Mouse (Mus musculus) ES-E14 (cell line): ENCODE data around the gene Ank3. TPM values are rescaled to one million over a fixed set of nuclear protein-coding genes. Genes with fewer than 3 reads are reported as not detected.
A peak's percentile ranks its signal among the peaks of the same experiment; 100 is the strongest.

Source experiments
- DNase-seq: peaks from one replicate; pipeline ENCODE4 v3.0.0-alpha.2; 2013; ENCODE audit warnings: low read depth, low spot score
- H3K27ac ChIP-seq: 2 replicates; pipeline ENCODE4 v1.5.1; 2012; ENCODE audit warnings: low read depth, mild to moderate bottlenecking, low read length, moderate library complexity, mixed read lengths; ENCODE audit not compliant: poor library complexity, insufficient read depth, severe bottlenecking
- H3K36me3 ChIP-seq: 2 replicates; pipeline ENCODE4 v1.6.1; 2012; ENCODE audit warnings: mild to moderate bottlenecking, low read length, moderate library complexity, mixed read lengths; ENCODE audit not compliant: control insufficient read depth, poor library complexity, insufficient read depth, severe bottlenecking
- H3K4me1 ChIP-seq, 2 experiments: fragments of 150-350 bp in 1 of 2; sonication (generic) in 1 of 2; 2 replicates each; pipeline ENCODE4 v1.6.1; 2012; ENCODE audit warnings: low read length in 2 of 2, mild to moderate bottlenecking in 1 of 2, mixed read lengths in 1 of 2; ENCODE audit not compliant: control insufficient read depth in 2 of 2, insufficient read depth in 2 of 2, poor library complexity in 1 of 2
- H3K4me3 ChIP-seq, 2 experiments: fragments of 150-350 bp in 1 of 2; sonication (generic) in 1 of 2; 2 replicates each; pipeline ENCODE4 v1.5.1; 2012; ENCODE audit warnings: low read length in 2 of 2, low read depth in 1 of 2, mild to moderate bottlenecking in 1 of 2, mixed read lengths in 1 of 2; ENCODE audit not compliant: insufficient read depth in 1 of 2, poor library complexity in 1 of 2, severe bottlenecking in 1 of 2
- H3K9ac ChIP-seq: 2 replicates; pipeline ENCODE4 v1.6.1; 2012; ENCODE audit warnings: low read depth, mild to moderate bottlenecking, low read length, mixed read lengths; ENCODE audit not compliant: poor library complexity, insufficient read depth, severe bottlenecking
- H3K9me3 ChIP-seq: fragments of 150-350 bp; sonication (generic); 2 replicates; pipeline ENCODE4 v1.6.1; 2012; ENCODE audit warnings: low read depth, mild to moderate bottlenecking, low read length; ENCODE audit not compliant: control insufficient read depth, insufficient read depth
- CHD2 ChIP-seq: IDR thresholded peaks from 2 replicates; pipeline ENCODE4 v1.6.1; 2014; ENCODE audit warnings: mild to moderate bottlenecking, low read depth, low read length, inconsistent platforms
- HCFC1 ChIP-seq: IDR thresholded peaks from 2 replicates; pipeline ENCODE4 v1.6.1; 2012; ENCODE audit warnings: low read length, inconsistent platforms, borderline replicate concordance; ENCODE audit not compliant: insufficient read depth
- MAFK ChIP-seq: IDR thresholded peaks from 2 replicates; pipeline ENCODE4 v1.6.1; 2014; ENCODE audit warnings: mild to moderate bottlenecking, low read depth, low read length, inconsistent platforms; ENCODE audit not compliant: insufficient read depth
- ZC3H11A ChIP-seq: IDR thresholded peaks from 2 replicates; pipeline ENCODE4 v1.6.1; 2012; ENCODE audit warnings: low read depth, mild to moderate bottlenecking, inconsistent platforms, low read length, borderline replicate concordance
- ZNF384 ChIP-seq: IDR thresholded peaks from 2 replicates; pipeline ENCODE4 v1.6.1; 2012; ENCODE audit warnings: low read depth, low read length, inconsistent platforms
- in situ Hi-C, 2 experiments: fragments of 600-800 bp; cut with MboI; formaldehyde crosslinking; loops; one replicate each; pipeline ENCODE4 v1.15.1; 2025; ENCODE audit warnings: low sequenced_read_pairs in 2 of 2, inconsistent platforms in 1 of 2; ENCODE audit not compliant: unreplicated experiment in 2 of 2
- total RNA-seq: library from RNA; depleted of rRNA; stranded (reverse); fragments of 300-350 nt; gene quantifications from 2 replicates; pipeline ENCODE4 v1.2.3, GENCODE M21; 2012

The Ank3 gene
- total RNA-seq, 1 experiment: 6.5 TPM

GRCm38 (mm10) chr10:70006380-70006779 lies 607.8 kb downstream of the Ank3 start:
- in situ Hi-C loops: no loop called here
- H3K4me3 ChIP-seq: no peak overlapping the region
- DNase-seq: no peak
- peaks cover 0 to 3% of the 10 kb centered on the region in 2 experiments; a peak in 2 of 4 replicates for H3K4me1 ChIP-seq
- H3K9ac ChIP-seq: no peak overlapping the region
- TF ChIP-seq ZC3H11A (no peak), MAFK (no peak), CHD2 (no peak), HCFC1 (no peak), ZNF384 (no peak)
- peaks cover 5% of the 10 kb centered on the region; the same call in 1 of the 2 replicates for H3K36me3 ChIP-seq
- no peaks in the 10 kb centered on the region for H3K9me3 ChIP-seq
- no peak overlapping the region for H3K27ac ChIP-seq

- DNase-seq: no peak
- H3K9ac ChIP-seq: no peak overlapping the region
- H3K4me3 ChIP-seq: no peak overlapping the region
- H3K27ac ChIP-seq: no peak overlapping the region
- H3K4me1 ChIP-seq: no peaks in the 10 kb centered on the region; a peak in 1 of 4 replicates
- in situ Hi-C loops: no loop called here
- no peaks in the 10 kb centered on the region; the same call in 1 of the 2 replicates for H3K36me3 ChIP-seq
- no peaks in the 10 kb centered on the region for H3K9me3 ChIP-seq
- TF ChIP-seq ZNF384 (no peak), CHD2 (no peak), ZC3H11A (no peak), MAFK (no peak)
Observed at GRCm38 (mm10) chr10:70011738-70012137, 613.2 kb downstream of the Ank3 start.

GRCm38 (mm10) chr10:70013931-70014330 lies 615.4 kb downstream of the Ank3 start:
- TF ChIP-seq MAFK (no peak), ZC3H11A (0 out of 2 replicates have a peak, but pooled peaks have one; percentile 19)
- no peaks in the 10 kb centered on the region; the same call in 1 of the 2 replicates for H3K36me3 ChIP-seq
- no peak overlapping the region for H3K9ac ChIP-seq
- H3K4me1 ChIP-seq: no peaks in the 10 kb centered on the region
- in situ Hi-C loops: no loop called here
- no peak overlapping the region for H3K27ac ChIP-seq
- peak; percentile 40 for DNase-seq
- no peak overlapping the region for H3K4me3 ChIP-seq
- no peaks in the 10 kb centered on the region for H3K9me3 ChIP-seq

- Histone ChIP-seq H3K4me1 (no peaks in the 10 kb centered on the region), H3K4me3 (no peak overlapping the region), H3K9ac (no peak overlapping the region), H3K27ac (no peak overlapping the region), H3K9me3 (no peaks in the 10 kb centered on the region), H3K36me3 (no peaks in the 10 kb centered on the region; the same call in 1 of the 2 replicates)
- TF ChIP-seq ZC3H11A (no peak), MAFK (no peak), CHD2 (no peak), HCFC1 (no peak), ZNF384 (no peak)
- in situ Hi-C loops: no loop called here
- no peak for DNase-seq
Observed at GRCm38 (mm10) chr10:70015201-70015600, 616.6 kb downstream of the Ank3 start.

- H3K9me3 ChIP-seq: no peaks in the 10 kb centered on the region
- no peaks in the 10 kb centered on the region; the same call in 1 of the 2 replicates for H3K36me3 ChIP-seq
- TF ChIP-seq ZNF384 (no peak), ZC3H11A (no peak), HCFC1 (no peak), MAFK (no peak), CHD2 (no peak)
- H3K9ac ChIP-seq: no peak overlapping the region
- no peak for DNase-seq
- no peak overlapping the region for H3K27ac ChIP-seq
- H3K4me1 ChIP-seq: 0 out of 4 replicates have a peak, but pooled peaks cover 0 to 2% of the 10 kb centered on the region in 2 experiments
- no peak overlapping the region for H3K4me3 ChIP-seq
- in situ Hi-C loops: no loop called here
Observed at GRCm38 (mm10) chr10:70018691-70019090, 620.1 kb downstream of the Ank3 start.
